Mouse (Mus musculus): ENCODE results near the gene Magi1. TPM values are rescaled to one million over a fixed set of nuclear protein-coding genes. Genes with fewer than 3 reads are reported as not detected.
"Not testable (repeated sequence)": the region's sequence is repeated elsewhere in the genome, so short reads cannot be mapped to it uniquely, and the experiment has no call there.

The Magi1 gene
- polyA plus RNA-seq, 1 experiment, result 158 TPM

DNA sequence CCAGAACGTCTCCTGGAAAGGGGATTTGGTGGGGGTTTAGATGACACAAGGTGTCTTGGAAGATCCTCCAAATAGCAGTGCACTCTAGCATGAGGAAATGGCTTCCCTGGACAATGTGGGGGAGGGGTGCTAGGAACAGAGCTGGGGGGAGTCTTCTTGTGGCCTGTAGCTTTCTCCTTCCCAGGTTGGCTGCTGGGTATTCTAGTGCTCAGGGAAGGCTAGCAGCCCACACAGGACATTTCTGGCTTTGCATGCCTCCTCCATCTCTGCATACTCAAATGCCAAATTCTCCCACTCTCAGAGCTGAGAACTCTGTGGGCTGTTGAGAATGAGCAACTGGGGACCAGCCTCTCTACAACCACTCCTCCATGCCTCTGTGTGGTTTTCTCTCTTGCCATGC lies 622.6 kb downstream of the Magi1 start:
- Histone ChIP-seq H3K27ac (ENCODE audit: insufficient read depth, low read depth, low read length) (no peak overlapping the region), H3K4me1 (ENCODE audit: control insufficient read depth, insufficient read depth, low read length) (0 out of 2 replicates have a peak, but pooled peaks cover 3% of the 10 kb centered on the region), H3K4me3 (ENCODE audit: insufficient read depth, low read depth, low read length) (no peak overlapping the region)
- TF ChIP-seq POLR2A (IDR thresholded peaks at IDR 0.05; ENCODE audit: insufficient read depth, low read depth, low read length) (no peak), CTCF (IDR thresholded peaks at IDR 0.05; ENCODE audit: insufficient read depth, low read depth, low read length) (no peak)
- WGBS, result 56% methylated on average over 1 of the region's 1 CpGs

DNA sequence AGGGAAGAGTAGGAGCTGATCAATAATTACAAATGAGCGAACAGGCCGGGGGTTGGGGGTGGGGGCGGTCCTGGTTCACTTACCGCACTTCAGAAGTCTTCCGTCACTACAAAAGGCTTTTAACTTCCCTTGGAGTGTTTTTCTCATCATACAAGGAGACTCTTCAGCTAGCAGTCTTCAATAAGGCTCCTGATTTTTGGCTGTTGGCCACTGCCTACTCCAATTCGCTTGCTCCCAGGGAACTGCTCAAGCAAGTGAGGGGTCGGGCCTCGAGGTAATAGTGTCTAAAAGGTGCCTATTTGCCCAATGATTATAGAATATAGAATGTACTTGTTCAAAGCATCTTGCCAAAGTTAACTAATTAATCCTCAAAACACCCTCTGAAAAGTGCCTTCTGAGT lies 624.2 kb downstream of the Magi1 start:
- TF ChIP-seq POLR2A (IDR thresholded peaks at IDR 0.05; ENCODE audit: insufficient read depth, low read depth, low read length), result no peak
- TF ChIP-seq CTCF (IDR thresholded peaks at IDR 0.05; ENCODE audit: insufficient read depth, low read depth, low read length), result no peak
- no peak overlapping the region for H3K4me3 ChIP-seq (ENCODE audit: insufficient read depth, low read depth, low read length)
- H3K27ac ChIP-seq (ENCODE audit: insufficient read depth, low read depth, low read length), result no peak overlapping the region
- WGBS, result 52% methylated on average over 8 of the region's 8 CpGs
- H3K4me1 ChIP-seq (ENCODE audit: control insufficient read depth, insufficient read depth, low read length), result 0 out of 2 replicates have a peak, but pooled peaks cover 3% of the 10 kb centered on the region

DNA sequence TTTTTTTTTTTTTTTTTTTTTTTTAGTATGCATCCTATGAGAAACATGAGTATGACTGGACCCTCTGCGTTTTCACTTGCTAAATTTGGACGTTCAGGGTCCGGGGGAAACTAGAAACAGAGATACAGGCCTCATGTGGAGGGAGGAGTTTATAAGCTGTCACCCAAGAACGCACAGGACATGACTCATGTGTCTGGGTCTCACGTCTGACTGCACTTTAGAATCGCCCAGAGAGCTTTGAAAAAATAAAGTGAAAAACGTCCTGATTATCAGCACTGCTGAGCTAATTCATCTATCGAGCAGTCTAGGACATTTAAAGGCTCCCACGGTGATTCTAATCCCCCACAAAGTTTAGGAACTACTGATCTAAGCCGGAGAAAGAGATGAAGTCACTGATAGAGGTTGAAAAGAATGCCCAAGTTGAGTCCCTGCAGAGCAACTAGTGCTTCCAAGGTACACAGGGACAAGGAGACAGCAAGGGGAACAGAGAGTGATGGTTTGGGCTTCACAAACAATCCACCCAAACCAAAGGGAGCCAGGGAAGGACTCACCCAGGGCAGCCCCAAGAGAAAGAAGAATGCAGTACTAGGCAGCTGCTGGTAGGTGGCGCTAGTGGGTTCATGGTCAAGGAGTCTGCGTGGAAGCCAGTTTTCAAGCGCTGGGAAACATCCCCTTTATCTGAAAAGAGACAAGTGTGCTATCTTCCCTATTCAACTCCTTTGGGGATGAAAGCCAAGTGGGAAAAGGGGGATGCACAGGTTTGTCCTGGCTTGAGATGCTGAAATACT lies 626.3 kb downstream of the Magi1 start:
- WGBS, result 29% methylated on average over 13 of the region's 13 CpGs
- TF ChIP-seq CTCF (IDR thresholded peaks at IDR 0.05; ENCODE audit: insufficient read depth, low read depth, low read length) (peak; percentile 55; the same call in 1 of the 2 replicates), POLR2A (IDR thresholded peaks at IDR 0.05; ENCODE audit: insufficient read depth, low read depth, low read length) (no peak)
- Histone ChIP-seq H3K4me3 (ENCODE audit: insufficient read depth, low read depth, low read length) (no peak overlapping the region), H3K27ac (ENCODE audit: insufficient read depth, low read depth, low read length) (no peak overlapping the region), H3K4me1 (ENCODE audit: control insufficient read depth, insufficient read depth, low read length) (0 out of 2 replicates have a peak, but pooled peaks cover 3% of the 10 kb centered on the region)

- WGBS, result 88% methylated on average over 8 of the region's 8 CpGs
- no peak overlapping the region for H3K4me3 ChIP-seq (ENCODE audit: insufficient read depth, low read depth, low read length)
Observed at GRCm38 (mm10) chr6:93648581-93649230, 635.0 kb downstream of the Magi1 start.

GRCm38 (mm10) chr6:93629735-93630291 lies 653.9 kb downstream of the Magi1 start:
- 79% methylated on average over 5 of the region's 5 CpGs for WGBS
- not testable (repeated sequence) for H3K27ac ChIP-seq (ENCODE audit: insufficient read depth, low read depth, low read length); H3K4me3 ChIP-seq (ENCODE audit: insufficient read depth, low read depth, low read length); H3K4me1 ChIP-seq (ENCODE audit: control insufficient read depth, insufficient read depth, low read length)

More at GRCm38 (mm10) chr6:93648581-93649230, 635.0 kb downstream of the Magi1 start:
- Histone ChIP-seq H3K4me1 (ENCODE audit: control insufficient read depth, insufficient read depth, low read length) (no peaks in the 10 kb centered on the region), H3K27ac (ENCODE audit: insufficient read depth, low read depth, low read length) (no peak overlapping the region)
- no peak for TF ChIP-seq POLR2A (IDR thresholded peaks at IDR 0.05; ENCODE audit: insufficient read depth, low read depth, low read length)
- no peak for TF ChIP-seq CTCF (IDR thresholded peaks at IDR 0.05; ENCODE audit: insufficient read depth, low read depth, low read length)

GRCm38 (mm10) chr6:93627200-93627599 lies 656.5 kb downstream of the Magi1 start:
- no peak for TF ChIP-seq CTCF (IDR thresholded peaks at IDR 0.05; ENCODE audit: insufficient read depth, low read depth, low read length)
- no peak for TF ChIP-seq POLR2A (IDR thresholded peaks at IDR 0.05; ENCODE audit: insufficient read depth, low read depth, low read length)
- 92% methylated on average over 5 of the region's 5 CpGs for WGBS
- Histone ChIP-seq H3K27ac (ENCODE audit: insufficient read depth, low read depth, low read length) (no peak overlapping the region), H3K4me1 (ENCODE audit: control insufficient read depth, insufficient read depth, low read length) (no peaks in the 10 kb centered on the region), H3K4me3 (ENCODE audit: insufficient read depth, low read depth, low read length) (no peak overlapping the region)

Other genes starting within 250 kb of the Magi1 start
- gene Slc25a26, start 216.4 kb upstream of the Magi1 start, polyA plus RNA-seq (2012; ENCODE audit: insufficient read depth, insufficient read length, low replicate concordance, missing spikeins), result not detected in 2 replicates

Data from olfactory bulb, adult 2 months (tissue).